Mouse (Mus musculus) erythroblast, embryonic 14.5 days (primary cell): Measurements from ENCODE around the gene Nudt3.

ENCODE experiments used
- GATA1 ChIP-seq: IDR thresholded peaks from 2 replicates; pipeline ENCODE4 v1.6.1; 2012; ENCODE audit warnings: low read length, inconsistent platforms, mixed read lengths
- TAL1 ChIP-seq: IDR thresholded peaks from 3 replicates; pipeline ENCODE4 v1.6.1; 2012; ENCODE audit warnings: low read length, inconsistent platforms, mixed read lengths

DNA sequence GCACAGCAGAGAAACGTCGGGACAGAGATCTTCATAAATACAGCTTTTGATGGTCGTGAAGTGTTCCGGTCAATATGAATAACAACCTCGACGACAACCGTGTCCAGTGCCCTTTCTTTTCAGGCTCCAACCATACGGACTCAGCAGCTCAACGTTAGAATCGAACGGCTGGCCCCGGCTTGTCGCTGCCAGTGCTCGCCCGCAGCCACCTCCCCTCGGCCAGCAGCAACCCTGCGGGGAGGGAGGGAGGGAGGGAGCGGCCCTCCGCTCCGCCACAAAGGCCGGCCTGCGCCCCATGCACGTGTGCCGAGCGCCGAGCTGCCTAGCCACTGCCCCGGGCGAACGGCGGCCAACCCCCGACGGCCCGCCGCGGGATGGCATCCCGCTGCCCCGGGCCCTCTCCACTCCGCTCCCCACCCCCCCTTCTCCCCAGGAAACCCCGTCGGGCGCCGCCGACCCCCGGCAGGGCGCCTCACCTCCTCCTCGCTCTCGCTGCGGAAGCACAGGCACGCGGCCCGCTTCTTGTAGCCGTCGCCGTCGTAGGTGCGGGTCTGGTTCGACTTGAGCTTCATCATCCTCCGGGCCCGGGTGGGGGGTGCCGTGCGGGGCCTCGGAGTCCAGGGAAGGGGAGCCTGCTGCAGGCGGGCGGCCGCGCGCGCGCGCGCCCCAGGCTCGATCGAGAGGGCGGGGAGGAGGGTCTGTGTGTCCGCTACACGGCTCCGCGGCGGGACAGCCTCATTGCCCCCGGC lies 510 bp downstream of the Nudt3 start:
- TF ChIP-seq GATA1 (no peak), TAL1 (no peak)
